Mouse (Mus musculus): ENCODE results near the gene Mgll. TPM values are rescaled to one million over a fixed set of nuclear protein-coding genes. Genes with fewer than 3 reads are reported as not detected.
A peak's percentile ranks its signal among the peaks of the same experiment; 100 is the strongest.

Gene Mgll
- polyA plus RNA-seq, 1 experiment from 2014 or later, result 29.1 TPM

DNA sequence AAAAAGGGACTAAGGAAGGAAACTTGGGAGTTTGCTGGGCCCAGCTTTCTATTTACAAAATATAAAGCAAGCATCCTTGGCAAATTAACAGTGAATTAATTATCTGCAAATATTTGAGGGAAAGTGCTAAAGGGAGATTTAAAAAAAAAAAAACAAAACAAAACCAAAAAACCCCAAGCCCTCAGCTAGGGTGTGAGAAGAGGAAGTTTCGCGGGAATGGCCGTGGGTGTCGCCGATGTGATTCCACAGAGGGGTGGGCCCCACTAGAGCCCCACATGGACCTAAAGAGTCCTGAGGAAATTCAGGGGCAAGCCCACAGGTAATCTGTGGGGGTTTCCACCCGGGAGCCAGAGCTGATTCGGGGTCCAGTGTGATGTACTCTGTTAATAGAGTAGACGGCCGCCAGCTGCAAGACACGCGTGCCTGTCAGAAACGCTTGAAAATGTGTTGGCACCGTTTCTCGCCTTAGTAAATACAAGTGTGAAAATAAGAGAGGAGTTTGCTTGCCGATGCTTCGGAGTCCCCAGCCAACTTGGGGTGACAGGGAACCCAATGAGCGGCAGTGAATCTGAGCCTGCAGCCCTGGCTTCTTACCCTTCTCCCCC, 46.2 kb downstream of the Mgll start:
- Histone ChIP-seq H3K9ac (ENCODE audit: low read depth, low read length) (no peak overlapping the region), H3K27ac (replicated peaks; ENCODE audit: low read depth, low read length) (no peak overlapping the region), H3K4me1 (ENCODE audit: control insufficient read depth, insufficient read depth, low read length) (peaks cover 9% of the 10 kb centered on the region), H3K4me2 (ENCODE audit: low read depth, low read length) (no peak overlapping the region), H3K27me3 (replicated peaks; ENCODE audit: control insufficient read depth, insufficient read depth, low read length) (no peaks in the 10 kb centered on the region), H3K4me3 (ENCODE audit: low read depth, low read length) (no peak overlapping the region), H3K36me3 (ENCODE audit: control insufficient read depth, insufficient read depth, low read length) (no peaks in the 10 kb centered on the region), H3K9me3 (ENCODE audit: control insufficient read depth, low read length) (no peaks in the 10 kb centered on the region)
- peak; percentile 38 for DNase-seq (ENCODE audit: low spot score)
- no peak for ATAC-seq (ENCODE audit: low read depth)
- WGBS, result 76% methylated on average over 17 of the region's 17 CpGs

DNA sequence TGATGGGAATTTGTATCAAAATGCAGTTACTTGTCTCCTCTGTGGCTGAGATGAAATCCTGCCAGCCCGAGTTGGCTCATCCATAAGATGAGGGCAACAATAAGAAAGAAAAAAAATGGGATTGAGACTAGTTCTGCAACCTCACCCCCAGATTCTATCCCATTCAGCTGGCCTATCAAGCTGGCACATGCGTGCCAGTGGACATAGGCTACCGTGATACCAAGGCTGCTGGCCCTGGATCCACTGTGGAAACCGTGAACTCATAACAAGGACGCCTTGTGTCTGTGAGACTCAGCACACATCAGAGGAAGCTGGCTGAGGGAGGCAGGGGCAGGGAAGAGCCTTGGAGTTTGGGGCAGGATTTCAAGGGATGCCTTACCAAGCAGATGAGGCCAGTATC, 46.8 kb downstream of the Mgll start:
- Histone ChIP-seq H3K4me1 (ENCODE audit: control insufficient read depth, insufficient read depth, low read length) (peaks cover 12% of the 10 kb centered on the region), H3K4me2 (ENCODE audit: low read depth, low read length) (no peak overlapping the region), H3K36me3 (ENCODE audit: control insufficient read depth, insufficient read depth, low read length) (no peaks in the 10 kb centered on the region), H3K27me3 (replicated peaks; ENCODE audit: control insufficient read depth, insufficient read depth, low read length) (no peaks in the 10 kb centered on the region), H3K4me3 (ENCODE audit: low read depth, low read length) (no peak overlapping the region), H3K9me3 (ENCODE audit: control insufficient read depth, low read length) (no peaks in the 10 kb centered on the region), H3K27ac (replicated peaks; ENCODE audit: low read depth, low read length) (no peak overlapping the region), H3K9ac (ENCODE audit: low read depth, low read length) (no peak overlapping the region)
- 80% methylated on average over 5 of the region's 5 CpGs for WGBS
- DNase-seq (ENCODE audit: low spot score), result no peak
- ATAC-seq (ENCODE audit: low read depth), result no peak

DNA sequence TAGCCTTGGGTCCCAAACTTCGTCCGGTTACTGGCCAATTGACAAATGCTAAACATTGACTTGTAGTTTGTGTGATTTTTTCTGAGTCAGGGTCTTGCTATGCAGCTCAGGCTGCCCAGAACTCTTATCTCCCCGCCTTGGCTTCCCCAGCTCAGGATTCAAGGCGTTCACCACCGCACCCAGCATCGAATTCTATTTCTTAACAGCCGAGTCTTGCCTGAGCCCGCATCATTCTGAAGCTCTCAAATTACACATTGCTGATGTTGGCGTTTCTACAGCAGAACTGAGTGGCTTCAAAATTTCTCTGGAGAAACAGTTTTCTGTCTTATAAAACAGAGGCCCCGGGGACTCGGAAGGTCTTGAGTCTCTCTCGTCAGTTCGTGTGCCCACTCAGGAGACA, 47.8 kb downstream of the Mgll start:
- H3K4me1 ChIP-seq (ENCODE audit: control insufficient read depth, insufficient read depth, low read length), result peaks cover 20% of the 10 kb centered on the region
- ATAC-seq (ENCODE audit: low read depth), result 0 out of 2 replicates have a peak, but pooled peaks have one; percentile 35
- no peaks in the 10 kb centered on the region for H3K9me3 ChIP-seq (ENCODE audit: control insufficient read depth, low read length)

DNA sequence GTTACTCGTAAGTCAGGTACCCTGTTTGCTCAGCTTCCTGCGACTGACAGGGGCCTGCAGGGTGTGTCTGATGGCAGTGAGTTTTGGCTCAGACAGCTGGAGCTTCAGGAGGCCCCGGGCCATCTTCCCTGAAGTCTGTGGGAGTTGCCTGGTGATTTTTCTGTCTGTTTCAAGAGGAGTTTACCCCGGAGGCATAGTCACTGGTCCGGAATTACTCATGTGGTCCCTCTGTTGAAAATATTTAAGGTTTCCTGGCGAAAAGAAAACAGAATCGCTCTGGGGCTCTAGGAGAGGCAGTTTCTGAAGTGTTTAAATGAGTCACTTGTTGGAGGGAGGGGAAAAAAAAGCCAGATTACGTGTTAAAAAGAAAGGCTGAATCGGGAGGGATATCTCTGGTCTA, 49.8 kb downstream of the Mgll start:
- WGBS, result 43% methylated on average over 9 of the region's 9 CpGs
- no peak for ATAC-seq (ENCODE audit: low read depth)
- DNase-seq (ENCODE audit: low spot score), result no peak
- Histone ChIP-seq H3K27ac (replicated peaks; ENCODE audit: low read depth, low read length) (no peak overlapping the region), H3K4me1 (ENCODE audit: control insufficient read depth, insufficient read depth, low read length) (peaks cover 20% of the 10 kb centered on the region), H3K9me3 (ENCODE audit: control insufficient read depth, low read length) (no peaks in the 10 kb centered on the region), H3K4me2 (ENCODE audit: low read depth, low read length) (no peak overlapping the region), H3K9ac (ENCODE audit: low read depth, low read length) (no peak overlapping the region), H3K36me3 (ENCODE audit: control insufficient read depth, insufficient read depth, low read length) (no peaks in the 10 kb centered on the region), H3K27me3 (replicated peaks; ENCODE audit: control insufficient read depth, insufficient read depth, low read length) (no peaks in the 10 kb centered on the region), H3K4me3 (ENCODE audit: low read depth, low read length) (no peak overlapping the region)

More for the DNA sequence above, 47.8 kb downstream of the Mgll start:
- Histone ChIP-seq H3K27ac (replicated peaks; ENCODE audit: low read depth, low read length) (no peak overlapping the region), H3K9ac (ENCODE audit: low read depth, low read length) (no peak overlapping the region), H3K27me3 (replicated peaks; ENCODE audit: control insufficient read depth, insufficient read depth, low read length) (no peaks in the 10 kb centered on the region), H3K36me3 (ENCODE audit: control insufficient read depth, insufficient read depth, low read length) (no peaks in the 10 kb centered on the region), H3K4me3 (ENCODE audit: low read depth, low read length) (no peak overlapping the region), H3K4me2 (ENCODE audit: low read depth, low read length) (no peak overlapping the region)
- peak; percentile 66 for DNase-seq (ENCODE audit: low spot score)
- 44% methylated on average over 13 of the region's 13 CpGs for WGBS

DNA sequence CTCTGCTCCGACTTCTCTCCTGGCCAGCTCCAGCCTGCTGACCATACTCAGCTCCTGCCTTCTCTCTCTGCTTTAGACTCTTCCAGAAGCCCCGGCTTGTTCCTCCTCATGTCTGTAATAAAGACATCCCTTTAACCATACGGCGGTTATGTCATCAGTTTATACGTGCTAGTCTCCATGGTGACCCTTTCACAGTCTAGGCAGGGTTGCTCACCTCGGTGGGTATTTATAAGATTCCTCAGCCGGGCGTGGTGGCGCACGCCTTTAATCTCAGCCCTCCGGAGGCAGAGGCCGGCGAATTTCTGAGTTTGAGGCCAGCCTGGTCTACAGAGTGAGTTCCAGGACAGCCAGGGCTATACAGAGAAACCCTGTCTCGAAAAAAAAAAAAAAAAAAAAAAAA, 51.1 kb downstream of the Mgll start:
- Histone ChIP-seq H3K4me3 (ENCODE audit: low read depth, low read length) (no peak overlapping the region), H3K4me1 (ENCODE audit: control insufficient read depth, insufficient read depth, low read length) (peaks cover 20% of the 10 kb centered on the region), H3K27me3 (replicated peaks; ENCODE audit: control insufficient read depth, insufficient read depth, low read length) (no peaks in the 10 kb centered on the region), H3K9me3 (ENCODE audit: control insufficient read depth, low read length) (no peaks in the 10 kb centered on the region), H3K27ac (replicated peaks; ENCODE audit: low read depth, low read length) (no peak overlapping the region), H3K36me3 (ENCODE audit: control insufficient read depth, insufficient read depth, low read length) (no peaks in the 10 kb centered on the region), H3K4me2 (ENCODE audit: low read depth, low read length) (no peak overlapping the region), H3K9ac (ENCODE audit: low read depth, low read length) (no peak overlapping the region)
- ATAC-seq (ENCODE audit: low read depth), result no peak
- DNase-seq (ENCODE audit: low spot score), result no peak
- 63% methylated on average over 14 of the region's 14 CpGs for WGBS

DNA sequence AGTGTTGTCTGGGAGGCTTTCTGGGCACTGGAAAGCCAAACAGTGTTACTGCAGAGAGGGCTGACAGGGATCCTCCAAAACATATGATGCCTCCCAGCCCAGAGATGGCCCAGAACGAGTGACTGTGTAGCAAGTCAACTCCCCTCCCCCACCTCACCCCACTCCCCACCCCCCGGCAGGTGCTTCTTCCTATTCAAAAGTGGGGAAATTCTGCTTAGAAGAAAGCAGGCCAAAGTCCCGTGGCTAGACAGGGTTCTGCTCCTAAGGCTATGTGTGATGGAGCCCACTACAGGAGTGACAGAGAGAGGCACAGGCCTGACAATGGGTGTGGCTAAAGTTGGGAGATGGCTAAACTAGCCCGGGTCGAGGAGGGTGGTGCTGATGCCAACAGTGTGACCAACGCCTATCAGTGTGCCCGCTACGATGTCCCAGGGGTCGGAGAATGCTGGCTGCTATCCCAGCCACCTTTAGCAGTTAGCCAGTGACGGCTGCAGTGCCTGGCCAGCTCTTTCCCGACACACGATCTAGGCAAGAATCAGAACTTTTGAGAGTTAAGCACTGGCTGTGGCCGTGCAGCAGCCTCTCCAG, 52.2 kb downstream of the Mgll start:
- H3K27me3 ChIP-seq (replicated peaks; ENCODE audit: control insufficient read depth, insufficient read depth, low read length), result no peaks in the 10 kb centered on the region
- H3K36me3 ChIP-seq (ENCODE audit: control insufficient read depth, insufficient read depth, low read length), result no peaks in the 10 kb centered on the region
- H3K4me2 ChIP-seq (ENCODE audit: low read depth, low read length), result no peak overlapping the region
- no peak for ATAC-seq (ENCODE audit: low read depth)
- no peak overlapping the region for H3K4me3 ChIP-seq (ENCODE audit: low read depth, low read length)
- no peak for DNase-seq (ENCODE audit: low spot score)
- H3K4me1 ChIP-seq (ENCODE audit: control insufficient read depth, insufficient read depth, low read length), result peaks cover 20% of the 10 kb centered on the region
- 51% methylated on average over 13 of the region's 13 CpGs for WGBS
- H3K9ac ChIP-seq (ENCODE audit: low read depth, low read length), result no peak overlapping the region
- no peaks in the 10 kb centered on the region for H3K9me3 ChIP-seq (ENCODE audit: control insufficient read depth, low read length)
- H3K27ac ChIP-seq (replicated peaks; ENCODE audit: low read depth, low read length), result no peak overlapping the region

DNA sequence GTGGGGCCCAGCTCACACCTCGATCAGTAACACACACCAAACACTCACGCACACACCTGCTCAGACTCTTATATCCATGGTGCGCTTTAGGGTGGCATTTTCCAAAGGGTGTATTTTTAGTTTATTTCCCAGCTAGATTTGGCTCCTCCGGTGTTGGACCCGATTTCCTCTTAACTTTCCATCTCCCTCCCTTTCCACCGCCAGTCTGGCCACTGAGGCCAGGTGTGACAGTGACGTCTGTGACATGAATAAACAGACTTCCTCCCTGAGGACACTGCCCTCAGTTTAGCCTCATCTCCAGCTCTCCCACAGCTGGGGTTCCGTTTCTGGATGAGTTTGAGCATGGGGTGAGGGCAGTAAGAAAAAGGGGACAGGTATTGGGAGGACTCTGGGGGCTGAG, 52.8 kb downstream of the Mgll start:
- no peak overlapping the region for H3K27ac ChIP-seq (replicated peaks; ENCODE audit: low read depth, low read length)
- H3K4me3 ChIP-seq (ENCODE audit: low read depth, low read length), result no peak overlapping the region
- no peak for ATAC-seq (ENCODE audit: low read depth)

DNA sequence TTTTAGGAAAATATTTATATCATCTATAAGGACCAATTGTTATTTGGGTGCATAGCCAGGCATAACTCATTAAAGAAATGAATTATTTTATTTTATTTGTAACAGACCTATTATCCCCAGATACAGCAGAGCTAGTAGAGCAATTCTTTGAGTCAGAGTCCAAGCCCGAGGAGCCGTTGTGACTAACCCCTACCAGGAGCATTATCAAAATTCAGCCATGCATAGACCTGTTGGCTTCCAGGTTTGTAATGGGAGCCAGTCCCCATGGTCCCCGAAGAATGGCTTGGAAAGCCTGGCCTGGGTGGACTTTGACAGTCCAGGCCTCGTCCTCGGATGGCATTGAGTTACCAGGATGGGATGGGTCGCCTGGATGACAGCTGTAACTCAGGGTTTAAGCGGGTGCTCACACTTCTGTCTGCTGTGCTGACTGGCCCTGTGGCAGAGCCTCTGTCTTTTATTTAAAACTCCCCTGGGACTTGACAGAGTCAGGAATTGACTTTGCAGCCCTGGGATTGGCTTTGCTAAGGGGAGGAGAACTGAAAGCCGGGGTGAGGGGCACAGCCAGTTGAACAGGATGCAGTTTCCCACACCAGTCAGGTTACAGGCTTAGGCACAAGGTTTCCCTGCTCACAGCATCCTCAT, 54.0 kb downstream of the Mgll start:
- no peaks in the 10 kb centered on the region for H3K9me3 ChIP-seq (ENCODE audit: control insufficient read depth, low read length)
- 36% methylated on average over 8 of the region's 8 CpGs for whole genome bisulfite sequencing
- H3K27ac ChIP-seq (replicated peaks; ENCODE audit: low read depth, low read length), result no peak overlapping the region
- peaks cover 20% of the 10 kb centered on the region for H3K4me1 ChIP-seq (ENCODE audit: control insufficient read depth, insufficient read depth, low read length)
- no peak overlapping the region for H3K9ac ChIP-seq (ENCODE audit: low read depth, low read length)
- no peaks in the 10 kb centered on the region for H3K36me3 ChIP-seq (ENCODE audit: control insufficient read depth, insufficient read depth, low read length)
- DNase-seq (ENCODE audit: low spot score) (no peak), ATAC-seq (ENCODE audit: low read depth) (0 out of 2 replicates have a peak, but pooled peaks have one; percentile 5)
- H3K4me3 ChIP-seq (ENCODE audit: low read depth, low read length), result no peak overlapping the region
- H3K4me2 ChIP-seq (ENCODE audit: low read depth, low read length), result no peak overlapping the region
- no peaks in the 10 kb centered on the region for H3K27me3 ChIP-seq (replicated peaks; ENCODE audit: control insufficient read depth, insufficient read depth, low read length)

More for the DNA sequence above, 52.8 kb downstream of the Mgll start:
- Histone ChIP-seq H3K4me1 (ENCODE audit: control insufficient read depth, insufficient read depth, low read length) (peaks cover 20% of the 10 kb centered on the region), H3K4me2 (ENCODE audit: low read depth, low read length) (no peak overlapping the region), H3K9me3 (ENCODE audit: control insufficient read depth, low read length) (no peaks in the 10 kb centered on the region), H3K36me3 (ENCODE audit: control insufficient read depth, insufficient read depth, low read length) (no peaks in the 10 kb centered on the region), H3K27me3 (replicated peaks; ENCODE audit: control insufficient read depth, insufficient read depth, low read length) (no peaks in the 10 kb centered on the region), H3K9ac (ENCODE audit: low read depth, low read length) (no peak overlapping the region)
- DNase-seq (ENCODE audit: low spot score), result no peak
- 65% methylated on average over 8 of the region's 8 CpGs for WGBS
